Mouse (Mus musculus) spleen, adult 2 months (tissue): ENCODE measurements around the gene Vamp9. TPM values are rescaled to one million over a fixed set of nuclear protein-coding genes. Genes with fewer than 3 reads are reported as not detected.

Experiments
- DNase-seq, 2 experiments: peaks; one replicate each; pipeline versions ENCODE4 v3.0.0 to v3.0.0-alpha.2; 2012 to 2021; ENCODE audit warnings: low spot score in 2 of 2, low read depth in 1 of 2
- H3K27ac ChIP-seq: fragments of 200-500 bp; 2 replicates; pipeline ENCODE4 v1.5.1; 2012; ENCODE audit warnings: low read length, inconsistent platforms; ENCODE audit not compliant: insufficient read depth
- H3K27me3 ChIP-seq: fragments of 200-500 bp; 2 replicates; pipeline ENCODE4 v1.6.1; 2012; ENCODE audit warnings: mild to moderate bottlenecking, moderate library complexity, low read length, inconsistent platforms; ENCODE audit not compliant: control insufficient read depth, insufficient read depth
- H3K36me3 ChIP-seq: fragments of 200-500 bp; 2 replicates; pipeline ENCODE4 v1.6.1; 2012; ENCODE audit warnings: mild to moderate bottlenecking, low read length, inconsistent platforms; ENCODE audit not compliant: control insufficient read depth, insufficient read depth
- H3K4me1 ChIP-seq: fragments of 200-500 bp; 2 replicates; pipeline ENCODE4 v1.6.1; 2011; ENCODE audit warnings: inconsistent platforms; ENCODE audit not compliant: control insufficient read depth, insufficient read depth, insufficient read length
- H3K4me3 ChIP-seq: fragments of 200-500 bp; 2 replicates; pipeline ENCODE4 v1.5.1; 2011; ENCODE audit warnings: mild to moderate bottlenecking, inconsistent platforms; ENCODE audit not compliant: insufficient read depth, insufficient read length; ENCODE audit errors: extremely low read depth
- CTCF ChIP-seq: fragments of 200-500 bp; IDR thresholded peaks from 2 replicates; pipeline ENCODE4 v1.5.1; 2011; ENCODE audit warnings: mild to moderate bottlenecking, inconsistent platforms; ENCODE audit not compliant: insufficient read depth, insufficient read length, insufficient replicate concordance; ENCODE audit errors: extremely low read depth
- POLR2A ChIP-seq: fragments of 200-500 bp; IDR thresholded peaks from 2 replicates; pipeline ENCODE4 v1.6.1; 2011; ENCODE audit warnings: low read depth, low read length, inconsistent platforms
- WGBS: fragments of 180-500 bp; shearing (Covaris S2); methylation state at CpG from one replicate; pipeline ENCODE4 v1.1.7; 2018; 5-methylcytosine and 5-hydroxymethylcytosine counted together
- polyA plus RNA-seq: library from polyadenylated mRNA; depleted of rRNA; stranded (reverse); fragments of >200 nt; gene quantifications from 2 replicates; pipeline ENCODE4 v1.2.3, GENCODE M21; 2012

Vamp9 gene
- polyA plus RNA-seq, 1 experiment, result not detected

DNA sequence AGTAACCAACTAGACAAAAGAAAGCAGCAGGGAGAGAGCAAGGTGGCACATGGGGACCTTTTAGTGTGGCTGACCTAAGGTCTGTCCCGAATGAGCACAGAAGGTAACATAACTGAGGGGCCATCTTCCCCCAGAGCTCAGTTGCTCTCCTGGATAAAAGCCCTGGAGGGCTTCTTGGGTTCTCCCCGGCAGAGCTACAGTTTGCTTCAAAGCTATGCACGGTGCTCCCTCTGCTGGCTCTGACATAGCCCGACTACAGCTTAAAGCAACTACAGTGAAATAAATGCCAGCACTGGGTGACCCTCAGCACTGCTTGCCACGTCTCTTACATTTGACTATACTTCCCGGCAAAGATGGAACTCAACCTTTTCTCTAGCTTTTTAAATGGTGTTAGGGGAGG is 6.0 kb upstream of the Vamp9 start:
- H3K4me3 ChIP-seq, result no peak overlapping the region
- H3K27me3 ChIP-seq, result no peaks in the 10 kb centered on the region
- DNase-seq, result no peak
- no peak for TF ChIP-seq POLR2A
- peak; percentile 17; the same call in 1 of the 2 replicates for TF ChIP-seq CTCF
- H3K36me3 ChIP-seq, result no peaks in the 10 kb centered on the region
- 8% methylated on average over 6 of the region's 6 CpGs for WGBS
- H3K4me1 ChIP-seq, result no peaks in the 10 kb centered on the region
- no peak overlapping the region for H3K27ac ChIP-seq

DNA sequence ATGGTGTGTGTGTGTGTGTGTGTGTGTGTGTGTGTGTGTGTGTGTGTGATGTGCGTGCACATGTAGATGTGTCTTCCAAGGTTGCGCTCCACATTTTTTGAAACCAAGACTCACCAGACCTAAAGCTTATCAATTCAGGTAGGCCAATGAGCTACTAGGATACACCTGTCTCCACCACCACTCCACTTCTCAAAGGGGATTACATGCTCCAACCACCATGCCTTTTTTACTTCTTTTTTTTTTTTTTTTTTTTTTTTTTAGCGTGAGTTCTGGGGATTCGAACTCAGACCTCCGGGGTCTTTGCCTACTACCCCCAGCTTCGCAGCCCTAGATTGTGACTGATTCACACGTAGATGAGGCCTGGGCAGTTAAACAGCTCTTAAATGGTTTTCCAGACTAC is 323 bp upstream of the Vamp9 start:
- no peak for DNase-seq
- WGBS, result 71% methylated on average over 7 of the region's 7 CpGs
- no peak for TF ChIP-seq POLR2A
- TF ChIP-seq CTCF, result no peak
- Histone ChIP-seq H3K36me3 (no peaks in the 10 kb centered on the region), H3K4me3 (no peak overlapping the region), H3K27ac (no peak overlapping the region), H3K27me3 (no peaks in the 10 kb centered on the region), H3K4me1 (peaks cover 3% of the 10 kb centered on the region; the same call in 1 of the 2 replicates)

DNA sequence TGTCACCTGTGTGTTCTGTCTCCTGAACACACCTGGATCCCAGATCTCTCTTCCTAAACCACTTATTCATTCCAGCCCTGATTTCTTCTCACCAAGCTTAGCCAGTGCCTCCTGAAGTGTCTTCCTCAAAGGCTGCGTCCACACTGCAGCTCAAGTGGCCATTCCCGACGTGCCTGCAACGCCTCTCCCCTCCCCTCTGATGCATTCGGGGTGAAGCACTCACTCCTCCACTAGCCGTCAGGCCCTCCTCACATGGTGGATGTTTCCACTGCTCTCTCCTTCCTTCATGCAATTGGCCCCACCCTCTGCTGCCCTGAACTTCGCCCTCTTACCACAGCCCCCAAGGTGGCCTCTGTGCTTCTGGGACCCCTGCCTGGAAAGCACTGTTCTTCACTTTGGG is 9.4 kb downstream of the Vamp9 start:
- H3K27me3 ChIP-seq, result no peaks in the 10 kb centered on the region
- H3K36me3 ChIP-seq, result no peaks in the 10 kb centered on the region
- no peak for TF ChIP-seq CTCF
- TF ChIP-seq POLR2A, result no peak
- H3K27ac ChIP-seq, result no peak overlapping the region
- DNase-seq, result no peak
- no peak overlapping the region for H3K4me3 ChIP-seq
- no peaks in the 10 kb centered on the region for H3K4me1 ChIP-seq
- 69% methylated on average over 7 of the region's 7 CpGs for WGBS

DNA sequence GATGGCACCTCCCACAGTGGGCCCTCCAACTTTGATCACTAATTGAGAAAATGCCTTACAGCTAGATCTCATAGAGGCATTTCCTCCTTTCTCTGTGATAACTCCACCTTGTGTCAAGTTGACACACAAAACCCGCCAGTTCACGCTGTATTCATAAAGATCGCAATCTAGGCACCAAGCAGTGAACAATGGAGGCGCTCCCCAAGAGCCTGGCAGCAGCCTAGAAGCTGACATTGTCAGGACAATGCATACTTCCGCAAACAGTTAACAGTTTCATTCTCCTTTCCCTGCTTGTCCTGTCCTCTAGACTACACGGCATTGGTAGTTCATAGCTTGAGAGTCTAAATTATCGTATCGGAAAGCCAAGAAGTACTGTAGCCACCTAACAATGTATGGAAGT is 16.0 kb downstream of the Vamp9 start:
- DNase-seq, result no peak
- WGBS, result 84% methylated on average over 8 of the region's 8 CpGs
- Histone ChIP-seq H3K36me3 (no peaks in the 10 kb centered on the region), H3K27me3 (no peaks in the 10 kb centered on the region), H3K27ac (no peak overlapping the region), H3K4me3 (no peak overlapping the region), H3K4me1 (no peaks in the 10 kb centered on the region)
- TF ChIP-seq CTCF (no peak), POLR2A (no peak)

DNA sequence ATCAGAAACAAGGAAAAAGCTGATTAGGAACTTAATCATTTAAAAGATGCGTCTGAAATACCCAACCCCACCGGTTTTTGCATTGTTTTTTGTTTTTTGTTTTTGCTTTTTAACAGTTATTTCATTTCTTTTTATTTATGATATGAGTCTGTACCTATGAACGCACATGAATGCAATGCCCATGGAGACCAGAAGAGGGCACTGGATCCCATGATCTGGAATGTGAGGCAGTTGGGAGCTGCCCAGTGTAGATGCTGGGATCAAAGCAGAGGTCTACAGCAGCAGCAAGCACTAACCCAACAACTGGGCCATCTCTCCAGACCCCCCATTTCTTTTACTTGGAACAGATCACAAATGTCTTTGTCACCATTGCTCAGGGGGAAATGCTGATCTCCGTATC is 21.9 kb downstream of the Vamp9 start:
- no peak overlapping the region for H3K4me3 ChIP-seq
- no peak overlapping the region for H3K27ac ChIP-seq
- no peaks in the 10 kb centered on the region for H3K27me3 ChIP-seq
- TF ChIP-seq POLR2A (no peak), CTCF (peak; percentile 60; the same call in 1 of the 2 replicates)
- DNase-seq, result peak in 1 of 2 experiments; percentile 35
- WGBS, result 62% methylated on average over 4 of the region's 4 CpGs
- H3K36me3 ChIP-seq, result no peaks in the 10 kb centered on the region
- no peaks in the 10 kb centered on the region for H3K4me1 ChIP-seq

DNA sequence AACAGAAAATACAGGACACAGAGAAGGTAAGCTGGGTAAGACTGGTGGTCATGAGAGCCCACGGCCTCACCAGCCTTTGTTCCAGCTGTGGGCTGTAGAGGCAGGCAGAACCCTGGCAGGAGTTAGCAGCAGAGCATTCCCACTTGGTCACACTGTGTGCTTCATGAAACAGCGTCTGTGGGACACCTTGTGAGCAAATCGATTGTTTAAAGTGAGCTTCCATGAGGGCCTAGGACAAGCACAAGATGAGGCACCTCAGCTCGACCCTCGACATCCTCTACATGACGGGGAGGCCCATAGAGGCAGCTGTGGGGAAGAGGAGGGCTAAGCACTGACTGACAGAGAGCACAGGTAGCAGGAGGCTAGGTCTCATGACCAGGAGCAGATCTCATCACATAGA is 25.9 kb downstream of the Vamp9 start:
- Histone ChIP-seq H3K27me3 (no peaks in the 10 kb centered on the region), H3K36me3 (no peaks in the 10 kb centered on the region), H3K4me3 (no peak overlapping the region), H3K27ac (no peak overlapping the region), H3K4me1 (no peaks in the 10 kb centered on the region)
- no peak for DNase-seq
- 83% methylated on average over 6 of the region's 6 CpGs for WGBS
- TF ChIP-seq CTCF (no peak), POLR2A (no peak)

DNA sequence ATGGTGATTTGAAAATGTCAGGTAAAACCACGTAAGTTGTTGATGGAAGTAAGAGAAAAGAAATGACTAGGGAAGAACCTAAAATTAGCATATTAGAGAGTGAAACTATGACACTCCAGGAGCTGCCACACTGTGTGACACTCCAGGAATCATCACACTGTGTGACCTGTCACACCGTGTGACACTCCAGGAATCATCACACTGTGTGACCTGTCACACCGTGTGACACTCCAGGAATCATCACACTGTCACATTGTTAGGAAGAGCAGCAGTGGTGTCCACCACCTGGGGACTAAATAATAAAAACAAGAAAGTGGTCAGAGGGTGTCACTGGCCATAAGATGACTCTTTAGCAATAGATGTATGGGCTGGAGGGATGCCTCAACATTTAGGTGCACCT is 33.4 kb downstream of the Vamp9 start:
- Histone ChIP-seq H3K27ac (no peak overlapping the region), H3K4me3 (no peak overlapping the region), H3K36me3 (no peaks in the 10 kb centered on the region), H3K4me1 (no peaks in the 10 kb centered on the region), H3K27me3 (no peaks in the 10 kb centered on the region)
- 94% methylated on average over 3 of the region's 3 CpGs for WGBS
- DNase-seq, result no peak
- TF ChIP-seq POLR2A (no peak), CTCF (no peak)
